Mouse (Mus musculus): ENCODE results near the gene Atpif1. TPM values are rescaled to one million over a fixed set of nuclear protein-coding genes. Genes with fewer than 3 reads are reported as not detected.

Atpif1 gene
- polyA plus RNA-seq, 1 experiment = 799 TPM

GRCm38 (mm10) chr4:132507210-132507609 is 26.2 kb downstream of the Atpif1 start:
- TF ChIP-seq CTCF (IDR thresholded peaks at IDR 0.05; ENCODE audit: borderline replicate concordance, extremely low read depth, insufficient read depth, insufficient read length) (no peak), POLR2A (IDR thresholded peaks at IDR 0.05; ENCODE audit: borderline replicate concordance, extremely low read depth, insufficient read depth, insufficient read length, poor library complexity, severe bottlenecking) (no peak)
- no peak for DNase-seq (ENCODE audit: low read depth)

- DNase-seq (ENCODE audit: low read depth) = no peak
- TF ChIP-seq POLR2A (IDR thresholded peaks at IDR 0.05; ENCODE audit: borderline replicate concordance, extremely low read depth, insufficient read depth, insufficient read length, poor library complexity, severe bottlenecking) = no peak
- TF ChIP-seq CTCF (IDR thresholded peaks at IDR 0.05; ENCODE audit: borderline replicate concordance, extremely low read depth, insufficient read depth, insufficient read length) = no peak
These were observed 27.2 kb downstream of the Atpif1 start for GRCm38 (mm10) chr4:132506250-132506649.

GRCm38 (mm10) chr4:132505800-132506199 is 27.7 kb downstream of the Atpif1 start:
- no peak for DNase-seq (ENCODE audit: low read depth)
- TF ChIP-seq CTCF (IDR thresholded peaks at IDR 0.05; ENCODE audit: borderline replicate concordance, extremely low read depth, insufficient read depth, insufficient read length) (no peak), POLR2A (IDR thresholded peaks at IDR 0.05; ENCODE audit: borderline replicate concordance, extremely low read depth, insufficient read depth, insufficient read length, poor library complexity, severe bottlenecking) (no peak)

- no peak for TF ChIP-seq POLR2A (IDR thresholded peaks at IDR 0.05; ENCODE audit: borderline replicate concordance, extremely low read depth, insufficient read depth, insufficient read length, poor library complexity, severe bottlenecking)
- DNase-seq (ENCODE audit: low read depth) = no peak
These were observed 28.3 kb downstream of the Atpif1 start for GRCm38 (mm10) chr4:132505034-132505738.

GRCm38 (mm10) chr4:132503344-132503743 is 30.1 kb downstream of the Atpif1 start:
- DNase-seq (ENCODE audit: low read depth) = no peak
- TF ChIP-seq CTCF (IDR thresholded peaks at IDR 0.05; ENCODE audit: borderline replicate concordance, extremely low read depth, insufficient read depth, insufficient read length) = no peak
- TF ChIP-seq POLR2A (IDR thresholded peaks at IDR 0.05; ENCODE audit: borderline replicate concordance, extremely low read depth, insufficient read depth, insufficient read length, poor library complexity, severe bottlenecking) = no peak

- TF ChIP-seq POLR2A (IDR thresholded peaks at IDR 0.05; ENCODE audit: borderline replicate concordance, extremely low read depth, insufficient read depth, insufficient read length, poor library complexity, severe bottlenecking) (no peak), CTCF (IDR thresholded peaks at IDR 0.05; ENCODE audit: borderline replicate concordance, extremely low read depth, insufficient read depth, insufficient read length) (no peak)
- no peak for DNase-seq (ENCODE audit: low read depth)
These were observed 31.8 kb downstream of the Atpif1 start for GRCm38 (mm10) chr4:132501639-132502038.

GRCm38 (mm10) chr4:132494271-132494918 is 39.1 kb downstream of the Atpif1 start:
- DNase-seq (ENCODE audit: low read depth) = no peak
- TF ChIP-seq CTCF (IDR thresholded peaks at IDR 0.05; ENCODE audit: borderline replicate concordance, extremely low read depth, insufficient read depth, insufficient read length) (no peak), POLR2A (IDR thresholded peaks at IDR 0.05; ENCODE audit: borderline replicate concordance, extremely low read depth, insufficient read depth, insufficient read length, poor library complexity, severe bottlenecking) (no peak)

- DNase-seq (ENCODE audit: low read depth) = peak; percentile 69
These were observed 41.0 kb downstream of the Atpif1 start for GRCm38 (mm10) chr4:132492178-132493060.

GRCm38 (mm10) chr4:132491748-132492147 is 41.7 kb downstream of the Atpif1 start:
- DNase-seq (ENCODE audit: low read depth) = no peak
- TF ChIP-seq POLR2A (IDR thresholded peaks at IDR 0.05; ENCODE audit: borderline replicate concordance, extremely low read depth, insufficient read depth, insufficient read length, poor library complexity, severe bottlenecking) = no peak
- TF ChIP-seq CTCF (IDR thresholded peaks at IDR 0.05; ENCODE audit: borderline replicate concordance, extremely low read depth, insufficient read depth, insufficient read length) = no peak

More at GRCm38 (mm10) chr4:132492178-132493060, 41.0 kb downstream of the Atpif1 start:
- no peak for TF ChIP-seq CTCF (IDR thresholded peaks at IDR 0.05; ENCODE audit: borderline replicate concordance, extremely low read depth, insufficient read depth, insufficient read length)
- no peak for TF ChIP-seq POLR2A (IDR thresholded peaks at IDR 0.05; ENCODE audit: borderline replicate concordance, extremely low read depth, insufficient read depth, insufficient read length, poor library complexity, severe bottlenecking)

GRCm38 (mm10) chr4:132491057-132491456 is 42.4 kb downstream of the Atpif1 start:
- TF ChIP-seq POLR2A (IDR thresholded peaks at IDR 0.05; ENCODE audit: borderline replicate concordance, extremely low read depth, insufficient read depth, insufficient read length, poor library complexity, severe bottlenecking) (no peak), CTCF (IDR thresholded peaks at IDR 0.05; ENCODE audit: borderline replicate concordance, extremely low read depth, insufficient read depth, insufficient read length) (no peak)
- no peak for DNase-seq (ENCODE audit: low read depth)

Data from brain, embryonic 14.5 days (tissue).